Mouse (Mus musculus) spleen, adult 18-20 months (tissue): ENCODE results near the gene Cntnap1.
A peak's percentile ranks its signal among the peaks of the same experiment; 100 is the strongest.

ENCODE experiments used
- DNase-seq, 2 experiments: peaks; one replicate each; pipeline ENCODE4 v3.0.0; 2022; ENCODE audit warnings: mixed read lengths in 2 of 2

The Cntnap1 gene

DNA sequence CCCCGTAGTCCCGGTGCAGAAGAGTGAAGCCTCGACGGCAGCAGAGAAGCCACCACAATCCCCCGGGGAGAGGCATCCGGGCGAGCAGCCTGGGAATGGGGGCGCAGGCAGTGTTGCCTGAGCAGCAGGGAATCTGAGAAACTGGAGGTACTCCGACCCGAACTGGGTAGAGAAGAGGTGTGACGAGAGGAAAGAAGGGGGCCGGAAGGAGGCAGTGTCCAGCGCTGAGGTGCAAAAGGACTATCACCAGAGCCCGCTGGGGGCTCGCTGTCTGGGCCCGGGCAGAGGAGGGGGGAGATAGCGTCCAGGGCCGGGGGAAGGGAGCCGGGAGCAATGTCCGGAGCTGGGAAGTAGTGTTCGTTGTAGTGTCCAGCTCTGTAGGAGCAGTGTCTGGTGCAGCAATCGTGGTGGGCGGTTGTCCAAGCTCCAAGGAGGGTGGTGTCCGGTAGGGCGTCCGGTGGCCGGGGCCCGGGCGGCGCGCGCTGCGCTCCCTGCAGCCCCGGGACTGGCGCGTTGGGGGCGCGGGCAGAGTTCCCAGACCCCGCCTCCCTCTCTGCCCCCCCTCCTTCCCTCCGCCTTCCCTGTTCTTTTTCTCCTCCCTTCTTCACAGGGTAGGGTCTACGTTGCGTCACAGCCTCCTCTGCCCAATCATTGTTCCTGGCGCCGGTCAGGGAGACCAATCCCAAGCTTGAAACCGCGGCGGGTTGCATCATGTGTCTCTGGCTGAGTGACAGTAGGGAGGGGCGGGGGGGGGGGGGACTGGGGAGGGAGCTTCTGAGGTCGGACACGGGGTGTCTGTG, 688 bp downstream of the Cntnap1 start, which contains the start of gene Plekhh3:
Gene Plekhh3, minus strand, starts transcription at position 541 of the 800 bp plus-strand sequence.
- peak; percentile 73 to 84 for DNase-seq

DNA sequence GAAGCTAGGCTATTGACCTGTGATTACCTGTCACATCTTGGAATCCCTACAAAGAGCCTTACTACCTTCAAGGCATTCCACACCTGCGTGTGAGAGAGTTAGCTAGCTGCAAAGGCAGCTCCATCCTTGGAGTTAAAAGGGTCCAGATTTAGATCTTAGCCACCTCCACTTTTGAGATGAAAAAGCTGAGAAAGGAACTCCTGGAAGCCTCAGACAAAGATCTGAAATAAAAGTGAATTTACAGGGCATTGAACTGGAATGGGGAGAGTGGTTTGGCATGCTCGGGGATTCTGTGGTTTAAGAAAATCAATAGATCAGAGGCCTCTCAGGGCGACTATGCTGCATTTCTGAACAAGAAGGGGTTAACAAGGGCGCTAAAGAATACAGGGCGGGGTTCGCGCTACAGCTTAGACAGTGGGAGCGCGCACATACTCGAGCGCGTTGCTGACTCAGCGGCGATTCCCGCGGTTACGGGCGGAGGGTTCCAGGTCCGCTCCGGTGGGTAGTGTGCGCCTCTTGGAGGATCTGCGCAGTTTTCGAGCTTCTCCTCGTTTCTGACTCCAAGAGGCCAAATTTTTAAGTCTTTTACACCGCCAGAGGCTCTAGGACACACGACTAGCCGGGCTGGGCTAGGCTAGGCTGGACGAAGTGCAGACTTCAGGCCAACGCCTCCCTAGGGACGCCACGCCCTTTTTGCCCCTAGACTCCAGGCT, 1.6 kb downstream of the Cntnap1 start:
- peak in 1 of 2 experiments; percentile 46 for DNase-seq

DNA sequence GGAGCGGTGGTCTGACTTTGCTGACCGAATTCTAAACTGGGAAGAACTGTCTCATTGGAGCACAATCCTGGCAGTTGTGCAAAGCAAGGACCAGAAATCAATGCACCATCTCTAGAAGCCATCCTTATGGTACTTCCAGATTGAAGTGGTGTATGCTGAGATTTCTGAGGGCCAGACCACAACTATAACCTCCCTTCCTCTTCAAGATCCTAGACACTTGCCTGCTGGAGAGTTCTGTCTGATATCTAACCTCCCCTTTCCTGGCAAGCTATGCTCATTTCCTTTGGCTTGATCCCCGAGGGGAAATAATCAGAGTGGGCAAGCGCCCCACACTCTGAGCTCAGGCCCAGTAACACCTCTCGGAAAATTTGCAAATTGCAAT, 2.1 kb downstream of the Cntnap1 start:
- no peak for DNase-seq

DNA sequence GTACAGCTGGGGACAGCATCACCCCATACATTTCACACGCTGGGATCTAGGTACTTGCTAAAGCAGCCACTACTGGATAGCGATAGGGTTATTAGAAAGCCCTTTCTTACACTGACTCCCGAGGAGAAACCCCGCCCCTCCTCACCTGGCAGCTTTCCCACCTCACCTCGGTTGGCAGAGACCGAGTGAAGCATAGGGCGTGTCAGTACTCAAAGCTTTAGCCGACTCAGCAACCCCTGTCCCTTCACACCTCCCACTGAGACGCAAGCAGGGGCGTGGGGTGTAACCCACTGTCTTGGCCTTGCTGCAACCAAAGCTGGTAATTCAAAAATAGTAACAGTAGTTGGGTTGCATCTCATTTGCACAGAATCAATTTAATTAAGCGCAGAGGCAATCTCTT, 2.8 kb downstream of the Cntnap1 start:
- DNase-seq: no peak

DNA sequence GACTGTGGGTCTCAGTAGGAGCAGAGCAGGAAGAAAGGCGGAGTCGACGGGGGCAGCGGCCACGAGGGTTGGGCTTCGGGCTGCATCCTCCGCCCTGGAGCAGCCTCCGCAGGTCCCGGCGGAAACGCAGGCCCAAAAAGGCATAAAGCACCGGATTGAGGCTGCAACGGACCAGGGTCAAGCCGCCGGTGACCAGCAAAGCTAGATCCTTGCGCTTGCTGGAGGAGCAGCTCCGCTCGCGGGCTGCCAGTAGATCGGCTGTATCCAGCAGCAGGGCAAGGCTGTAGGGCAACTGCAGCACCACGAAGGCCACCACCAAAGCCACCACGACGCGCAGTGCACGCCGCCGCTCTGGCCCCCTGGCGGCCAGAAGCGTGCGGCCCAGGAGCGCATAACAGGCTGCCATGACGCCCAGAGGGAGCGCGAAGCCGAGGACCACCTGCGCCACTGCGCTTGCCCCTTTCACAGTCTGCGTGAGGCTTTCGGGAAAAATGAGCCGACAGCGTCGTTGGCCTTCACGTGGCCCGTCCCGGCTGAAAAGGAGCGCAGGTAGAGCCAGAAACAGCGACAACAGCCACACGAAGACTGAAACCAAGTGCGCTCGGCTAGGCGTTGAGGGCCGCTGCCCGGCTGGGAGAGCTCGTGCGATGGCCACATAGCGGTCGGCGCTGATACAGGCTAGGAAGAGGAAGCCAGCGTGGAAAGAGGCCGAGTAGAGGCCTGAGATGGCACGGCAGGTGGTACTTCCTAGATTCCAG, 3.5 kb downstream of the Cntnap1 start:
- peak; percentile 63 to 77 for DNase-seq

DNA sequence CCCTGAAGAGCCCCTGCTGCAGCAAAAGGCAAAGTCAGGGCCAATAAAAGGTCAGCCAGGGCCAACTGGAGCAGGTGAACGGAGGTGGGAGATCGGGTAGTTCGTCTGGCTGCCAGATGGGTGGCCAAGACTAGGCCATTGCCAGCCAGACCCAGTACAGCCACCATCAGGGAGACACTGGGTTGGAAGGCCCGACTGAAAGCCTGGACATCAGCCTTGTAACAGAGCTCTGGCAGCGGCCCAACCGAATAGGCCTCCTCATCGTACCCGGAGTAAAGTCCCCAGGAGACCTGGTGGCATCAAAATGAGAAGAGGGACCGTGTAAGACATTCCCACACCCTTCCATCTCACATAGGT, 4.0 kb downstream of the Cntnap1 start:
- DNase-seq: no peak

DNA sequence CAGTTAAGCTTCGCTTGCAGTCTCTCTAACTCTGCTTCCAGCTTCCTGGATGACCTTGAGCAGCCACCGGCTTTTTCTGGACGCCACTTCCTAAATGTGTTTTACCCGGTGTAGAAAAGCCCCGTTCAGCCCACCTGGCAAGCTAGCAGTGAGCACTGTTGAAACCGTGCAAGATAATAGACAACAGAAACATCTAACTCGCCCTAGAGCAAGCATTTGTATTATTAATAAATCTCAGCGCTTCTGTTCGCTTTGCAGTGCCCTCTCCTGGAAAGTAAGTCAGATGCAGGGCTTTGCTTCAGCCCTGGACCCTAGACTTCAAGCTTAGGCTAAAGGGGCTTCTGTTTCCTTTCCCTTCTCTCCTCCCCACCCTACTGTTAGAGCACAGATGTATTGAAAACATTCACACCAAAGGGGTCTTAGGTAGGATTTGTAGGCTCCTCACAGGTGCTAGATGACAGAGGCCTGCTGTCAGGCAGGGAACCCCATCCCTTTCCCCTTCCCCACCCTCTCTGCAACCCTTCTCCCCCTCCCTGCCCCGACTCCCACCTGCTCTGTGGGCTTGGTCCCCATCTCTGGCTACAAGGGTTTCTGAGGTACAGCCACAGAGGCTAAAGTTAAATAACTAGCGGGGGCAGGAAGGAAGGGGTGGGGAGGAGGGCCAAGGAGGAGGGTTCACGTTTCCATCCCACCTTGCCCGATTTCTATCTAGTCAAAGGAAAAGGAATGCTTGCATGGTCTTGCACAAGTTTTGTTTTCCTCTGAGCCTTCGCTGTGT, 4.7 kb downstream of the Cntnap1 start, which contains the start of gene Ccr10:
Gene Ccr10, minus strand, starts transcription at position 593 of the 778 bp plus-strand sequence.
- no peak for DNase-seq

DNA sequence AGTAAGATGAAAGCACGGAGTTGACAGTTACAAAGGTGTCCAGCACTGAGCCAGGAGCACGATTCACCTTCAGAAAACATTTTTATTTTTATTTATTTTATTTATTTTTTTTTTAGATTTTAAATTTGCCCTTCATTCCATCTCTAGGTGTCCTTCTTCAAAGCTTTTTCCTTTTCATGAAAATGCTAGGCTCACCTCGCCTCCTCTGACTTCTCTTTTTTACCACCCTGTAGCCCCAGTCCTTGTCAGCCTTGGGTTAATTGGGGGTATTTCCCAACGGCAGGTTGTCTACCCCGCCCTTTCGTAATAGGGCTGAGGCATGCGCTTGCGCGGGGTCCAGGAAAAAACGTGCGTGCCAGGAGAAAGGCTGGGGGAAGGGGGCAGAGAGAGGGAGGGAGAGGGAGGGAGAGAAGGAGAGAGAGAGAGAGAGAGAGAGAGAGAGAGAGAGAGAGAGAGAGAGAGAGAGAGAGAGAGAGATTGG, 5.4 kb downstream of the Cntnap1 start:
- no peak for DNase-seq

DNA sequence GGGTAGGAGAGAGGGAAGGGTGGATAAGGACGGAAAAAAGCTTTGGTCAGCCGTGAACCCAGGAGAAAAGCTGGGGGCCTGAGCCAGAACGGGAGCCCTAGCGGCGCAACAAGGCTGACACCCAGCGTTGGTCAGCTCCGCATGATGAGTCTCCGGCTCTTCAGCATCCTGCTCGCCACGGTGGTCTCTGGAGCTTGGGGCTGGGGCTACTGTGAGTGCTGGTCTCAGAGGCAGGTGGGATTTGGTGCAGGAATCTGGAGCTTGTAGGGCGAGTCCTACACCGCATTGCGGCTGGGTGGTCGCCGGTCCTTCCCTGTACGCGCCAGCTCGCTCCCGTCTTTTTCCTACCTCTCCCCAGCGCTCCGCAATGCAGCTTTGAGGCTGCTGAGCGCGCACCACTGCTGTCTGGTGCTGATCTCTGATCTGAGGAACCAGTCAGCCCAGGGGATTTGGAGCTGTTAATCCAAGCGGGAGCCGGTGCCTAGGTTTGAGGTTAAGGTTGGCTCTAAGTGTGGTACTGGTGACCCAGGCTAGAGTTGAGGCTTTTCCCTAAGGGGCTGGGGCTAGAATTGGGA, 5.9 kb downstream of the Cntnap1 start:
- DNase-seq: peak in 1 of 2 experiments; percentile 27

DNA sequence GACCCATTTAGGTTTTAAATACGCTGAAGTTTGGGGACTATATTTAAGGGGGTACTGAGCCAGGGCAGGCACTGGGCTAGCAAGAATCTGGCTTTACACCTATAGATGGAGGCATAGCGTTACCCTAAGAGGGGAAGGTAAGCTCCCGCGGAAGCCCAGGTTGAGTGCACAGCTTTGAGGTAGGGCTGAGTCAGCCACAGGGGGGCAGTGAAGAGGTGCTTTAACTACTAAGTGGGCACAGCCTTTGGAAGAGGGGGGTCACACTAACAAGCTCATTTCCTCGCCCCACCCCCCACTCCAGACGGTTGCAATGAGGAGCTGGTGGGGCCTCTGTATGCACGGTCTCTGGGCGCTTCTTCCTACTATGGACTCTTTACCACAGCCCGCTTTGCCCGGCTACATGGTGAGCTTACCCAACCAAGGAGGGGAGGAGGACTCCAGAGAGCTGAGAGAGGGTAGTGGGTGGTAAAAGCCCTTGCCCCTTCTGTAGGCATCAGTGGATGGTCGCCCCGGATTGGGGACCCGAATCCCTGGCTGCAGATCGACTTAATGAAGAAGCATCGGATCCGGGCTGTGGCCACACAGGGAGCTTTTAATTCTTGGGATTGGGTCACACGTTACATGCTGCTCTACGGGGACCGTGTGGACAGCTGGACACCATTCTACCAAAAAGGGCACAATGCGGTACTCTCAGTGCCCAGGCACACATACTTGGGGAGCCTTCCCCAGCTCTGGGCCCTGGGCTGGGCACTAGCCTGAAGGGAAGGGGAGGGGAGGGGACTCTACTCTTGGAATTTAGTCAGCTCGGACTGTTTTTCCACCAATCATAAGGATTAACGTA, 6.8 kb downstream of the Cntnap1 start:
- peak; percentile 54 to 75 for DNase-seq

DNA sequence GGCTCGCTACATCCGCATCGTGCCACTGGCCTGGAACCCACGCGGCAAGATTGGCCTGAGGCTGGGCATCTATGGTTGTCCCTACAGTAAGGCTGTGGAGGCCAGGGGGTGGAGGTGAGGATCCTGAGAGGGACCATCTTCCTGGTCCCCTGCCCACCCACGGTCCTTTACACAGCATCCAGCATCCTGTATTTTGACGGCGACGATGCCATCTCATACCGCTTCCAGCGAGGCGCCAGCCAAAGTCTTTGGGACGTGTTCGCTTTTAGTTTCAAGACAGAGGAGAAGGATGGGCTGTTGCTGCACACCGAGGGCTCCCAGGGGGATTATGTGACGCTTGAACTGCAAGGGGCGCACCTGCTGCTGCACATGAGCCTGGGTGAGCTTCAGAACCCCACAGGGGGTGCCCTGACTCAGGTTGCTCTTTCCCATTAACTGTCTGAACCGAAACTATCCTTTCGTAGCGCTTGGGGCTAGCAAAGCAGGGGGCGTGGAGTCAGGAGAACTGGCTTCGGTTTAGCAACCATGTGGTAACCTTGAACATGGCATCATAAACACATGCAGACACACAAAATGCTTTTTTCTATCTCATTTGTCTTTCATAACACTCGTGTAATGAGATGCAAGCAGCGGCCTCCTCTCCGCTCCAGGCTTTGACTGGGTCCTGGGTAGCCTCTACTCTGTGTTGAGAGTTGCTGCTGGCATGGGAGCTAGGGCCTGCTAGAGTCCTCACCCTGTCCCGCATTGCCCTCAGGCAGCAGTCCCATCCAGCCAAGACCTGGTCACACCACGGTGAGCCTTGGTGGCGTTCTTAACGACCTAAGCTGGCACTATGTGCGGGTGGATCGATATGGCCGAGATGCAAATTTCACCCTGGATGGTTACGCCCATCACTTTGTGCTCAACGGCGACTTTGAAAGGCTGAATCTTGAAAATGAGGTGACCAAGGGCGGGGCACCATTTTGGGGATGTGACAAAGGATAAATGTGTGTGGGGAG, 8.0 kb downstream of the Cntnap1 start:
- DNase-seq: no peak

DNA sequence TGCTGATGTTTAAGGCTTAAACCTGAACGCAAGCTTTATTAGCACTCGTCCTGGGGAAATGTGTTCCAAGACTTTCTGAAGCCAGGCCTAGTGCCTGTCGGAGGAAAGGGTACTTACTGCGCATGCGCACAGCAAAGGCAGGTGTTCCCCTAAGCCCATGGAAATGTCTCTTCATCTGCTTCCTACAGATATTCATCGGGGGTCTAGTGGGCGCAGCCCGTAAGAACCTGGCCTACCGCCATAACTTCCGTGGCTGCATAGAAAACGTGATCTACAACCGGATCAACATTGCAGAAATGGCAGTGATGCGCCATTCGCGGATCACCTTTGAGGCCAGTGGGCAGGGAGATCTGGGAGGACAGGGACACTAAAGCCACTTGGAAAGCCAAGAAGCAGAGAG, 9.0 kb downstream of the Cntnap1 start:
- no peak for DNase-seq

DNA sequence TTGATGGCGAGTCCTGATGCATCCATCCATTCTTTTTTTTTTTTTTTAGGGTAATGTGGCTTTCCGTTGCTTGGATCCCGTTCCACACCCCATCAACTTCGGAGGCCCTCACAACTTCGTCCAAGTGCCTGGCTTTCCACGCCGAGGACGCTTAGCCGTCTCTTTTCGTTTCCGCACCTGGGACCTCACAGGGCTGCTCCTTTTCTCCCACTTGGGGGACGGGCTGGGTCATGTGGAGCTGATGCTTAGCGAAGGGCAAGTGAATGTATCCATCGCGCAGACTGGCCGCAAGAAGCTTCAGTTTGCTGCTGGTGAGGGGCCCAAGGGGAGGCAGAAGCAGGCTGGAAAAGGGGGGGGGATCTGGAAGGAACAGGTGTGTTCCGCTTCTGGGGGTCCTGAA, 9.9 kb downstream of the Cntnap1 start:
- no peak for DNase-seq

DNA sequence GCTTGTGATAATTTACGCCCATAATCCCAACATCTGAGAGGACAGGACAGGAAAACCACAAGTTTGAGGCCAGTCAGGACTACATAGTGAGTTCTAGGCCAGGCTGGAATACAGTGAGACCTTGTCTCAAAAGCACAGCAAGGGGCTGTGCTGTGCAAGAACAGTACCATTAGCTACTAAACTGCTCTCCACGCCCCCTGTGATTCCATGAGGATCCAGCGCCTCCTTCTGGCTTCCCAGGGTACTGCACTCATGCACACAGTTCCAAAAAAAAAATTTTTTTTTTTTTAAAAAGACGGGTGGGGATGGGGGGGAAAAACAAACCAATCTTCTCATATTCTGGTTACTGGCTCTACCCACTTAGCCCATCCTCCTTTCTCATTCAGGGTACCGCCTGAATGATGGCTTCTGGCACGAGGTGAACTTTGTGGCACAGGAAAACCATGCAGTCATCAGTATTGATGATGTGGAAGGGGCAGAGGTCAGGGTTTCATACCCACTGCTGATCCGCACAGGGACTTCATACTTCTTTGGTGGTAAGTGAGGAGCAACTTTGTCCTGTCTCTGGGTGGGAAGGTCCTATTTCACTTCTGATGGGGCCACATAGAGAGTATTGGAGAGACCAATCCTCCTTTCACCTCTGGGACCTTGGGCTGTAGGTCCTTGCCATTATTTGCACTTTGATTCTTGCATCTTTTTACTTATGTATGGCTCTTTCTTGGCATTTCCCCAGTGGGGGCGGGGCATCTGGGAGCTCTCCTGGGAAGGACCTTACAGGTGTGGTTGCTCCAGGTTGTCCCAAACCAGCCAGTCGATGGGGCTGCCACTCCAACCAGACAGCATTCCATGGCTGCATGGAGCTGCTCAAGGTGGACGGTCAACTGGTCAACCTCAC, 10.8 kb downstream of the Cntnap1 start:
- DNase-seq: peak; percentile 10 to 48

DNA sequence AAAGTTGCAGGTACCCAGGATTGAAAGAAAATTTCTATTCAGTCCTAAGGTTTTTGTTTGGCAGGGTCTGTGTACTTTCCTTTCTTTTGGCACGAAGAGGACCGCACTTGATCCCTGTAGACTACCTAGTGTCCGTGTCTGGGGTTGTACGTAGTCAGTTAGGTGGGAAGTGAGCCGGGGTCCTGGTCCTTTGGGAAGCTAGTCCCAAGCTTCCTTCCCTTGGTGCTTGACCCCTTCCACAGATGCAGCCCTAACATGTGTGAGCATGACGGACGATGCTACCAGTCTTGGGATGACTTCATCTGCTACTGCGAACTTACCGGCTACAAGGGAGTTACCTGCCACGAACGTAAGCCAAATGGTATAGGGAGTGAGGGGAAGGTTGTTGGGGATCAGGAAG, 11.6 kb downstream of the Cntnap1 start:
- DNase-seq: no peak

DNA sequence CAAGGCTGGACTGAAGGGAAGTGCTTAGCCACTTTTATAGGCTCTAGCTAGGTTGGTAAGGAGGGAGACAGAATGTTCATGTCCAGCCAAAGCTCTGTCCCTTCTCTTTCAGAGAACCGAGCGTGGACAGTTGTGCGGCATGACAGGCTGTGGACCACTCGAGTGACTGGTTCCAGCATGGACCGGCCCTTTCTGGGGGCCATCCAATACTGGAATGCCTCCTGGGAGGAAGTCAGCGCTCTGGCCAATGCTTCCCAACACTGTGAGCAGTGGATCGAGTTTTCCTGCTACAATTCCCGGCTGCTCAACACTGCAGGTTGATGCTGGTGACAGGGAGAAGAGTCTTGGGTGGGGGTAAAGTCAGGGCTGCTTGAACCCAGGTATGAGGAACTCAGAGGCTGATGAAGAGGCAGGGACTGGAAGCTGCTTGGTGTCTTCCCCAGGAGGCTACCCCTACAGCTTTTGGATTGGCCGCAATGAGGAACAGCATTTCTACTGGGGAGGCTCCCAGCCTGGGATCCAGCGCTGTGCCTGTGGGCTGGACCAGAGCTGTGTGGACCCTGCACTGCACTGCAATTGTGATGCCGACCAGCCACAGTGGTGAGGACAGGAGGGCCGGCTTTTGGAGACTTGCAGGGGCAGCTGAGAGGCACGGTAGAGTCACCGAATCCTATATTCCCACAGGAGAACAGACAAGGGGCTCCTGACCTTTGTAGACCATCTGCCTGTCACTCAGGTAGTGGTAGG, 12.6 kb downstream of the Cntnap1 start:
- DNase-seq: no peak

DNA sequence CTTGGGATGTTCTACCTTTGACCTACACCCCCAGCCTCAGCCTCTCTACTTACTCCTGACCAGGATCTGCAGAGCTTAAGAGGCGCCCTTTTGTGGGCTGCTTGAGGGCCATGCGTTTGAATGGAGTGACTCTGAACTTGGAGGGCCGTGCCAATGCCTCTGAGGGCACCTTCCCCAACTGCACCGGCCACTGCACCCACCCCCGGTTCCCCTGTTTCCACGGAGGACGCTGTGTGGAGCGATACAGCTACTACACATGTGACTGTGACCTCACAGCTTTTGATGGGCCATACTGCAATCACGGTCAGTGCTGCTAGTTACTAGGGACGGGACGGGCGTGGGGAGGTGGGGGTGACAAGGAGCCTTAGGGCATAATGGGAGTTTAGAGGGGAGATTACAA, 14.7 kb downstream of the Cntnap1 start:
- no peak for DNase-seq

DNA sequence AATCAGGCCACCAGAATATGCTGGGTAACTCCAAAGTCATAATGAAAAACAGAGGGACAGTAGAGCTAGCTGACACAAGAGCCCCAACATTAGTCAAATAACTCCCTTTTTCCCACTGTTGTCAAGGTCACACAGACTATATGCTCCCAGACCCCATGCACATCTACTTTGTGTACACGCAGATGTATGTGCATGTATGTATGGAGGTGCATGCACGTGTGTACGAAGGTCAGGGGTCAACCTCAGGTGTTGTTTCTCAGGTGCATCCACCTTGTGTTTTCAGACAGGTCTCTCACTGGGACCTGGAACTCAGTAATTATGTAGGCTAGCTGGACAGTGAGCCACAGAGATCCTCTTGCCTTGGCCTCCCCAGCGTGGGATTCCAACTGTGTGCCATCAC, 15.1 kb downstream of the Cntnap1 start:
- no peak for DNase-seq
